Mouse (Mus musculus) stomach, embryonic 16.5 days (tissue): Measurements from ENCODE around the gene Fbxo46. TPM values are rescaled to one million over a fixed set of nuclear protein-coding genes. Genes with fewer than 3 reads are reported as not detected.
"Not testable (repeated sequence)": the region's sequence is repeated elsewhere in the genome, so short reads cannot be mapped to it uniquely, and the experiment has no call there.

ENCODE experiments used
- ATAC-seq: fragments of 200-750 bp; cut with Nextera tagmentation; 2 replicates; pipeline ENCODE4 v1.8.0; 2017; ENCODE audit warnings: moderate number of reproducible peaks, moderate TSS enrichment; ENCODE audit not compliant: insufficient read depth, low FRiP score
- H3K27ac ChIP-seq: fragments of 300-500 bp; sonication (generic); 2 replicates; pipeline ENCODE4 v1.5.1; 2014; ENCODE audit warnings: low read length
- H3K27me3 ChIP-seq: fragments of 300-500 bp; sonication (generic); 2 replicates; pipeline ENCODE4 v1.6.1; 2014; ENCODE audit warnings: low read length, control low read depth, mixed read lengths; ENCODE audit not compliant: control insufficient read depth, insufficient read depth
- H3K36me3 ChIP-seq: fragments of 300-500 bp; sonication (generic); 2 replicates; pipeline ENCODE4 v1.6.1; 2014; ENCODE audit warnings: low read length; ENCODE audit not compliant: control insufficient read depth, insufficient read depth
- H3K4me1 ChIP-seq: fragments of 300-500 bp; sonication (generic); 2 replicates; pipeline ENCODE4 v1.6.1; 2014; ENCODE audit warnings: low read length, control low read depth, mixed read lengths; ENCODE audit not compliant: control insufficient read depth, insufficient read depth
- H3K4me2 ChIP-seq: fragments of 300-500 bp; sonication (generic); 2 replicates; pipeline ENCODE4 v1.6.1; 2014; ENCODE audit warnings: low read depth, low read length, mixed read lengths
- H3K4me3 ChIP-seq: fragments of 300-500 bp; sonication (generic); replicated peaks from 2 replicates; pipeline ENCODE4 v1.5.1; 2014; ENCODE audit warnings: mild to moderate bottlenecking, low read length
- H3K9ac ChIP-seq: fragments of 300-500 bp; sonication (generic); 2 replicates; pipeline ENCODE4 v1.6.1; 2014; ENCODE audit warnings: low read length
- H3K9me3 ChIP-seq: fragments of 300-500 bp; sonication (generic); replicated peaks from 2 replicates; pipeline ENCODE4 v1.6.1; 2016; ENCODE audit warnings: low read length, control low read depth; ENCODE audit not compliant: control insufficient read depth
- WGBS: fragments of 180-500 bp; shearing (Covaris S2); extraction: QIAGEN DNeasy Blood & Tissue Kit; methylation state at CpG from one replicate; pipeline ENCODE4 v1.1.7; 2014; 5-methylcytosine and 5-hydroxymethylcytosine counted together
- polyA plus RNA-seq: library from polyadenylated mRNA; unstranded; fragments of >200 nt; fragmentation: Nextera tagmentation; extraction: Ambion mirVana; gene quantifications from 2 replicates; pipeline ENCODE4 v1.2.1, GENCODE M21; 2015

Gene Fbxo46
- polyA plus RNA-seq, 1 experiment from 2014 or later = 13.5 TPM

DNA sequence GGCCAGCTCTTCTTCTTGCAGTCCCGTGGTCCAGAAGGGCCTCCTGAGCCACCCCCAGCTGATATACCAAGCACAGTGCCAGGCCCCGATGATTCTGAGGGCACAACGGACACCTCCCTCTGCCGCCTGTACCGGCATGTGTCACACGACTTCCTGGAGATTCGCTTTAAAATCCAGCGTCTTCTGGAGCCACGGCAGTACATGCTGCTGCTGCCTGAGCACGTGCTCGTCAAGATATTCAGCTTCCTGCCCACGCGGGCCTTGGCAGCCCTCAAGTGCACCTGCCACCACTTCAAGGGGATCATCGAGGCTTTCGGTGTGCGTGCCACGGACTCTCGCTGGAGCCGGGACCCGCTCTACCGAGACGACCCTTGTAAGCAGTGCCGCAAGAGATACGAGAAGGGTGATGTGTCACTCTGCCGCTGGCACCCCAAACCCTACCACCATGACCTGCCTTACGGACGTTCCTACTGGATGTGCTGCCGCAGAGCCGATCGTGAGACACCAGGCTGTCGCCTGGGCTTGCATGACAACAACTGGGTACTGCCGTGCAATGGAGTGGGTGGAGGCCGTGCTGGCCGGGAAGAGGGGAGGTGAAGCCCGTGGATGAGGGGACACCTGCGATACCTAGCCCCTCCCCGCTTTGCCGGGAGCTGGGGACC lies 17.1 kb downstream of the Fbxo46 start:
- WGBS = 91% methylated on average over 38 of the region's 38 CpGs
- no peak overlapping the region for H3K4me3 ChIP-seq
- peaks cover 26% of the 10 kb centered on the region for H3K36me3 ChIP-seq

DNA sequence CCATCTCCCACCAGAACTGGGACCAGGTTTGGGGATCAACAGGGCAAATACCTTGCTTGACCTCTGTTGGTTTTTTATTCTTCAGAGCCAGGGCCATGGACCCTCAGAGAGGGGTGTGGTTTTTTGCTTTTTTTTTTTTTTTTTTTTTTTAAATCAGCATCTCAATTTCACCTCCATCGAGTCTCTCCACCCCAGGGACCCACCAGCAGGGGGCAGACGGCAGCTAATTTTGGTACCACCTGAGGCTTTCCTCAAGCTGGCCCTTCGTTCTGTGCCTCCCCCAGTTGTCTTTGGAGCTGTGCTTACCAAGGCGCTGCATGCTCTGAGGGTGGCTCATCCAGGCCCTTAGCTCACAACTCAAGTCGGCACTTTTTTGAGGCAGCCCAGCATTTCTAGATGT lies 17.7 kb downstream of the Fbxo46 start:
- no peak overlapping the region for H3K27ac ChIP-seq
- no peaks in the 10 kb centered on the region for H3K9me3 ChIP-seq
- H3K27me3 ChIP-seq = no peaks in the 10 kb centered on the region
- WGBS = 48% methylated on average over 5 of the region's 5 CpGs
- H3K4me3 ChIP-seq = no peak overlapping the region
- peaks cover 26% of the 10 kb centered on the region for H3K36me3 ChIP-seq
- no peak overlapping the region for H3K4me2 ChIP-seq
- no peaks in the 10 kb centered on the region for H3K4me1 ChIP-seq
- H3K9ac ChIP-seq = no peak overlapping the region
- ATAC-seq = no peak

More for the DNA sequence above, 17.1 kb downstream of the Fbxo46 start:
- no peaks in the 10 kb centered on the region for H3K9me3 ChIP-seq
- H3K4me2 ChIP-seq = no peak overlapping the region
- no peak overlapping the region for H3K9ac ChIP-seq
- ATAC-seq = no peak
- no peaks in the 10 kb centered on the region for H3K27me3 ChIP-seq
- no peak overlapping the region for H3K27ac ChIP-seq
- H3K4me1 ChIP-seq = peaks cover 3% of the 10 kb centered on the region; the same call in 1 of the 2 replicates

DNA sequence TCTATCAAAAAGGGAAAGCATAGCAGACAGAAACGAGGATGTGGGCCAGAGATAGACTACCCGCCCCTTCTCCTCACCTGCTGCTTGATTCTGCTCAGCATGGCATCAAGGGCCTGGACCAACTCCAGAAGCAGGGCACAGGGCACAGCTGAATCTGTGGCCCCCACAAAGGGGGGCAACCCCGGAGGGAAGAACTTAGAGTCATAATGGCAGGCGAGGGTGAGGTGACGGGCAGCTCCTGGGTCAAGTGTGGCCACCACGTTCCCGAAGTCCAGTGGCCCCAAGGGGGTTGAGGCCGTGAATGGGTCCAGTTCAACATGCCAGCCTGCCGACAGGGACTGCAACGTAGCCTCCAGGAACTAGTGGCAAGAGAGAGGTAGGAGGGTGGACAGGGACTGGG lies 27.1 kb downstream of the Fbxo46 start:
- Histone ChIP-seq H3K9ac (no peak overlapping the region), H3K27ac (no peak overlapping the region), H3K4me3 (no peak overlapping the region), H3K4me2 (no peak overlapping the region), H3K4me1 (peaks cover 17% of the 10 kb centered on the region), H3K36me3 (no peaks in the 10 kb centered on the region), H3K9me3 (no peaks in the 10 kb centered on the region), H3K27me3 (no peaks in the 10 kb centered on the region)
- 89% methylated on average over 10 of the region's 10 CpGs for WGBS
- ATAC-seq = no peak

DNA sequence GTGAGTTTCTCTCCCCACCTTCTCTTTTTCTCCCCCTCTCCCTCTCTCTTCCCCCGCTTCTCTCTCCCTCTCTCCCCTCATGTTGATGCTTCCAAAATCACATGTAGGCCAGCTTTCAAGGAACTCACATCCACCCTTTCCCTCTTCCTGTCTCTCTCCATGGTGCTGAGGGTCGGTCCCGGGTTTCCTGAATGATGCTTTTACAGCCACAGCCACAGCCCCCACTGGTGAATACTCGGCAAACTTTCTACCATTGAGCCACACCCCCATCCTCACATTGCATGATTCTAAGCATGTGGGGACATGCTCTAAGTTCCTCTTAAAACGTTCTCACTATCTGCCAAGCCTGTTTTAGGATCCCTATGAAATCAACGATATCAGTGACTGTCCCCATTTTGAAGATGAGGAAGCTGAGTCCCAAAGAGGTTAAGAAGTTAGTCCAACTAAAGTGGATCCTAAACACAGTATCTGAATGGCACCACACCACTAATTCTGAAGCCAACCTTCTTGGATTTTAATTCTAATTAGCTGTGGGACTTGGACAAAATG lies 27.9 kb downstream of the Fbxo46 start:
- no peak for ATAC-seq
- H3K4me3 ChIP-seq = no peak overlapping the region
- H3K9me3 ChIP-seq = no peaks in the 10 kb centered on the region
- H3K27me3 ChIP-seq = no peaks in the 10 kb centered on the region
- no peaks in the 10 kb centered on the region for H3K36me3 ChIP-seq
- no peak overlapping the region for H3K4me2 ChIP-seq
- no peak overlapping the region for H3K27ac ChIP-seq
- 39% methylated on average over 6 of the region's 6 CpGs for WGBS
- peaks cover 17% of the 10 kb centered on the region for H3K4me1 ChIP-seq
- no peak overlapping the region for H3K9ac ChIP-seq

DNA sequence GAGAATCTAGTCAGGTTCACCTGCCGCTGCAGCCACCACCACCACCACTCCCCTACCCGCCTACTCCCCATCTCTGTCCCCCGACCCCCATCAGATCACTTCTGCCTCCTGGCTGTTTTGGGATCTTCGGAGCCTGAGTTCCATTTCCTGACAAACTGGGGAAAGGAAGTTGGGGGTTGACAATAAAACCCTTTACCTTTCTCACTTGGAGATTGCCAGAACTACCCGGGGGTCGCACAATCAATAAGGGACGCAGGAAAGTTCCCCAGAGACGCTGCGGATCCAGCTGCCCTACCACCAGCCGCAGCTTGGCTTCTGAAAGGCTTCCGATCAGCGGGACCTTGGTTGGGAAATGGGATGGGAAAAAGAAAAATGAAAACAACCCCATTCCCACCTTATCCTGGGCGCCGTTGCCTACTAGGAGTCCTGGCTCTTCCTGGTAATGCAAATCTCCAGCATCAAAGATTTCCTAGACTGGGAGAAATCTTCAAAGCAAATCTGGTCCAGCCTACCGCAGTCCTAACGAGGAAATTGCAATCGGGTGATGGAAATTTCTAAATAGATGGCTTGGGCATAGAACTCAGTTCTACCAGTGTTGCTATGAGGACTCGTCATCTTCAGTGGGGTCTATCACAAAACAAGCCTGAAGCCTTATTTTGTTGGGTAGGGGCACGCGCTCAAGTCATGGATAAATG lies 28.7 kb downstream of the Fbxo46 start:
- ATAC-seq = no peak
- H3K36me3 ChIP-seq = no peaks in the 10 kb centered on the region
- H3K4me2 ChIP-seq = peak overlapping the region; percentile 96
- peaks cover 17% of the 10 kb centered on the region for H3K4me1 ChIP-seq
- H3K27me3 ChIP-seq = no peaks in the 10 kb centered on the region
- H3K9ac ChIP-seq = peak overlapping the region; percentile 74
- peak overlapping the region; percentile 84 for H3K27ac ChIP-seq
- H3K9me3 ChIP-seq = no peaks in the 10 kb centered on the region
- WGBS = 7% methylated on average over 20 of the region's 20 CpGs
- H3K4me3 ChIP-seq = peak overlapping the region; percentile 69

- peak within 1 kb of the TSS; percentile 96 for H3K4me2 ChIP-seq
- under 1% methylated on average over 43 of the region's 43 CpGs for WGBS
- H3K4me1 ChIP-seq = peaks cover 17% of the 10 kb centered on the region
- H3K27me3 ChIP-seq = no peaks in the 10 kb centered on the region
- peak within 1 kb of the TSS; percentile 69 for H3K4me3 ChIP-seq
- peak within 1 kb of the TSS; percentile 76 for H3K9ac ChIP-seq
- H3K36me3 ChIP-seq = no peaks in the 10 kb centered on the region
- no peaks in the 10 kb centered on the region for H3K9me3 ChIP-seq
- peak within 1 kb of the TSS; percentile 88 for H3K27ac ChIP-seq
- peak; percentile 98 for ATAC-seq
Observed at GRCm38 (mm10) chr7:19148875-19149541, 29.3 kb downstream of the Fbxo46 start, which contains the start of gene Qpctl. TSS of gene Qpctl (minus strand) at chr7:19149291.

GRCm38 (mm10) chr7:19149626-19150025 lies 30.0 kb downstream of the Fbxo46 start, which contains the start of gene Snrpd2:
TSS of gene Snrpd2 (plus strand) at chr7:19149722.
- ATAC-seq = peak; percentile 93
- Histone ChIP-seq H3K27ac (peak within 1 kb of the TSS; percentile 88), H3K9ac (peak within 1 kb of the TSS; percentile 76), H3K36me3 (no peaks in the 10 kb centered on the region), H3K9me3 (no peaks in the 10 kb centered on the region), H3K27me3 (no peaks in the 10 kb centered on the region), H3K4me3 (peak within 1 kb of the TSS; percentile 69), H3K4me1 (peaks cover 17% of the 10 kb centered on the region), H3K4me2 (peak within 1 kb of the TSS; percentile 96)
- 0% methylated on average over 24 of the region's 24 CpGs for WGBS

GRCm38 (mm10) chr7:19151121-19151520 lies 31.5 kb downstream of the Fbxo46 start:
- not testable (repeated sequence) for H3K4me3 ChIP-seq, H3K27me3 ChIP-seq, H3K9ac ChIP-seq, H3K4me2 ChIP-seq, H3K27ac ChIP-seq, H3K36me3 ChIP-seq, H3K9me3 ChIP-seq, ATAC-seq
- 87% methylated on average over 10 of the region's 10 CpGs for WGBS
- peaks cover 17% of the 10 kb centered on the region for H3K4me1 ChIP-seq

GRCm38 (mm10) chr7:19154796-19155195 lies 35.1 kb downstream of the Fbxo46 start:
- H3K27ac ChIP-seq = no peak overlapping the region
- no peak overlapping the region for H3K4me3 ChIP-seq
- H3K27me3 ChIP-seq = no peaks in the 10 kb centered on the region
- no peak for ATAC-seq
- H3K4me1 ChIP-seq = peaks cover 14% of the 10 kb centered on the region
- no peaks in the 10 kb centered on the region for H3K36me3 ChIP-seq
- WGBS = 84% methylated on average over 8 of the region's 8 CpGs
- no peak overlapping the region for H3K4me2 ChIP-seq
- H3K9ac ChIP-seq = no peak overlapping the region
- no peaks in the 10 kb centered on the region for H3K9me3 ChIP-seq
